Mouse (Mus musculus): ENCODE data around the gene B4gat1.

Gene B4gat1

GRCm38 (mm10) chr19:5036577-5036976 lies 2.0 kb upstream of the B4gat1 start:
- DNase-seq, result no peak

DNA sequence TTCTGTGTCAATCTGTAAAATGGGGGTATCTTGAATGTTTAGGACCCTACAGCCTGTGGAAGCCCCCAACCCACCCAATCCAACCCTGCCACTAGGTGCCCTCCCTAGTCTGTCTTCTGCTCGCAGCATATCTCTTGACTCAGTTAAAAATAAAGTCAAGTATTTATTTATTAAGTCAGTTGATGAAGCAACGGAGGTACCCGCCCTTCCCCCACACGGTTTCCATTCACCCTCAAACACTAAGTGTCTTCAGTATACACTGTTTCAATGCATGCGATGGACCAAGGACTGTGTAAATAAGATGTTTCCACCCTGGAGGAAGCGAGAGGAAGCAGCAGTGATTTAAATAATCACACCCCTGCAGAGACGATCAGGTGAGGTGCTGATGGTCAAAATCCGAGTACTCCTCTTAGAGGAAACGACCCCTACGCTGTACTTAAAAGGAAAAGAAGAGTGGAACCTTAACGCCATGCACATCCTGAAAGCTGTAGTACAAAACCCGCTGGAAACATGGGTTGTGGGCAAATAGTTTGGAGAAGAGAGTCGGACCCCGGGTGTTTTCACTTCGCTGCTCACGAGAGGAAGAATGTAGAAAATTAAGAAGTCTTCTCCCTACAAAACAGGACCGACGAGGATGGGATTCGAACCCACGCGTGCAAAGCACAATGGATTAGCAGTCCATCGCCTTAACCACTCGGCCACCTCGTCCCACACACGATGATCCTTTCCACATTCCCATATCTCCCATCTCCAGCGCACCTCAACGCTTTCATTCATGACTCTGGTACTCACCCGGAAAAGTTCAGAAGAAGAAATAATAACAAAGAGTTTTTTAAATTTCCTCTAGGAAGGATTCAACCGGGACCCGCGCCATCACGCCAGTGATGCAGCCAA lies 701 bp upstream of the B4gat1 start:
- peak; percentile 70 to 79 for DNase-seq

- peak in 1 of 2 experiments; percentile 39 for DNase-seq
These were observed 882 bp downstream of the B4gat1 start for GRCm38 (mm10) chr19:5039301-5040114.

DNA sequence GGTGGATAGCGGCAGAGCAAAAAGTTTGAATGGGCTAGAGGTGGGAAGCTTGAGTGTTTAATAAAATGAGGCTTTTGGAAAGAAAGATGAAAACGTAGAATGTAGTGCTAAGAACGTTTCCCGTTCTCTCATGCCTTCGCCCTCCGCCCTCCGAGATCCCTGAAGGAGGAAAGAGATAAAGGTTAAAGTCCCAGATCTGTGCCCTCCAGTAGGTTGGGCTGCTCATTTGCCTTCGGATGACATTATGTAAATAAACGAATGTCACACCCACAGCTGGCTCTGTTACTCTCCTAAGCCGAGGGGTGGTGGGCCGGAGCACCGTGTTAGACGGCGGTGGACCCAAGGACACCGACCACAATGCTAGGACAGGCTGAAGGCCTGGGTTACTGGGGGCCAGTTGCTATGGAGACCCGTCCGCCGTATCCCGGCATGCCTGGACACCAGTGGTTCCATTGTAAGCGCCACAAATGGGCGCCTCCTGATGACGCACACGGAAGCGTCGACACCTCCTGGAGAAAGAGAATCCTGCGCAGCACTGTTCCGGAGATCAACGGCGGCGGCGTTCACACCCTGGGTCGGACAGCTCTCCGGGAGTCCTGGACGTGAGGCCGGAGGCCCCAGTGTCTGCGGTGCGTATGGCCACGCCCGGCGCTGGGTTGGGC lies 2.4 kb downstream of the B4gat1 start, which contains the start of gene Brms1:
TSS of gene Brms1 (plus strand) at position 493 of the 662 bp plus-strand sequence.
- DNase-seq, result peak; percentile 90 to 91

DNA sequence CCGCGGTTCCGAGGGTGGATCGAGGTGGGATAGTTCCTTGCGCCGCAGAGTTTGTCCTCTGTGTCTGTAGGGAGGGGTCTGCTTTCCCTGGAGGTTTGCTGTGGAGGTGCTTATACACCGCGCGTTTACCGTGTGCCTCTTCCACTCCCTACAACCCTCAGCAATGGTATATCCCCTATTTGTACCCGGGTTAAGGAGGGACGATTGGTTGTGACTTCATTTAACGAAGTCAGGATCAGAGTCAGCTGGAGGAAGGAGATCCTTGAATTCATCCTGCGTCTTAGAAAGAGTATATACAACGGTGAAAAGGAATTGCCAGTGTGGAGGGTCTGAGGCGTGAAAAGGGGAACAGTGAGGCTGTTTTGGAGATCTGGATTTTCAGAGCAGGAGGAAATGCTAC lies 3.0 kb downstream of the B4gat1 start:
- DNase-seq, result no peak

- DNase-seq, result no peak
These were observed 6.9 kb downstream of the B4gat1 start for GRCm38 (mm10) chr19:5045531-5045930.

DNA sequence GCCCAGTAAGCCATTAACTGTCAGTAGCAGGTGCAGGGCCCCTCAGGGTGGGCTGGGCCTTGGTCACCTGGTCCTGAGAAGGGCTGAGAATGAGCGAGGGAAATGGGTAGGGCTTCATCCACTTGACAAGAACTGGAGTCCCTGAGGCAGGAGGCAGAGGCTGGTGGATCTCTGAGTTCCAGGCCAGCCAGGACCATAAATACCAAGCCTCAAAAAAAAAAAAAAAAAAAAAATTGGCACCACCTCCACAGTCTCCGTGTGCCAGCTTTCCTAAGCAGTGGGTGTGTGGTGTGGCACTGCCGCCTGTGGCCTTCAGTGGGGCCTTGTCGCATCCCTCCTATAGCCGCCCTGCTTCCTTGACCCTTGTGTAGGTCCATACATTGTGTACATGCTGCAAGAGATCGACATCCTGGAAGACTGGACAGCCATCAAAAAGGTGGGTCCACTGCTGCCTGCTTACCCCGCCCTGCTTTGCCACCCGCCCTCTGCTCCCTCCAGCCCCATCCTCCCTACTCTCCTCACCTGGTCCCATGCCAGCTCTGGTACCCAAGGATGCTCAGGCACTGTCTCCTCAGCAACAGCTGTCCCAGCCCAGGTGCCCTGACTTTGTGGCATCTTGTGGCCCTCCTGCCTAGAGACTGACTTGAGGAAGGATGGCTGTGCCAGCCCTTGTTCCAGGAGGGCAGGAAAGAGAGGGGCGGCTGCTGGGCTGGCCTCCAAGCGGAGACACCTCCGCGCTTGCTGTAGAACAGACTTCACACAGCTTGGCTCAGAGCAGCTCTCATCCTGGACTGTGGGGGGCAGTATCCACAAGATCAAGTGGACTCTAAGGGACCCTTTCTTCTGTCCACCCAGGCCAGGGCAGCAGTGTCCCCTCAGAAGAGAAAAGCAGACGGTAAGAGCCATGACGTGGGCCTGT lies 9.8 kb downstream of the B4gat1 start:
- DNase-seq, result no peak

DNA sequence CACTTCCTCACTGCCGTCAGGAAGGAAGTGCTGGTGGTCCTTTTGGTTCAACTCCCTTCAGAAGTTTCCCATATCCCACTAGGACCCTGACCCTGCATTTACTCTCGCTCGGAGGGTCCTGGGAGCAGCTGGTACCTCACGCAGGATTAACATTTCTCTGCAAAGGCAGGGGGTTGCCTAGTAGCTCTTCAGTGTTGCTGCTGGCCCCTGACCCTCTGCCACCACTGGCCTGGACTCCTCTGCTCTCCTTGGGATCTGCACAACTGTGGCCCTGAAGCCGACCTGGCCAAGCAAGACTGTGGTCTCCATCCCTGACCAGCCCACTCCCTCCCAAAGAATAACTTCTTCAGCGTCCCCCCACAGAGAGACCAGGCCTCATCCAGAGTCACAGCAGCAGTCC lies 10.7 kb downstream of the B4gat1 start:
- DNase-seq, result no peak

DNA sequence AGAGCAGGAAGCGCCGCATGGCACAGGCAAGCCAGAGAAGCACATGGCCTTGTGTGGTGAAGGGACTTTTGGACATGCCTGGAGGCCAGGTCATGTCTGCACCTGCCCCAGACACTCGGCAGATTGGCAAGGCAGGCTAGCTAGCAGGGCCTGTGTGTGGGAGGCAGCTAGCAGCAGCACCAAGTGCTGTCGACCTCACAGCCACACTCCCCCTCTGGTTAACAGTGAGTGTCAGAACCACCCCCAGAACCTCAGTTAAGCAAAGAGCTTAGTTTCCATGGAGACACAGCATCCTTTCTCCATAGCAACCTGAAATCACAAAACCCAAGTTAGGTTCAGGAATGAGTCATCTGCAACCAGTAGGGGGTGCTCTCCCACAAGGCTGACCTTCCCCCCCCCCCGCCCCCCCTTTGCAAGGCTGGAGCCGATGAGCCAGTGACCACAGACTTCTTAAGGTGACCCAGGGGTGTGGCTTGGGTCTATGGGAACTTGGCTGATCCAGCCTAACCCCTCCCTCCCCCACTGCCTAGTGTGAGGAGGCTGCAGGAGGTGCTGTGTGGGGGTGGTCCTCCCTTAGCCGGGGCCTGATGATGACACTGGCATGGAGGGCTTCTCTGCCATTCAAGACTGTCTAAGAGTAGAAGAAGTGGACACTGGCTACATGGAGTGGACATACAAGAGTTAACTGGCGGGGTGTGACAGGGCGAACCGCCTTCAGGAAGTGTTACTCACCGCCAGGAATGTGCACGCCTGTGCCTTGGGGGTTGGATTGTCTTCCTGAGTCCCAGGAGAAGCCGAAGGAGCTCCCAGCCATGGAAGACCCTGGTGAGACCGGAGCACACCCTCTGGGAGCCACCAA lies 11.7 kb downstream of the B4gat1 start, which contains the start of gene Rin1:
TSS of gene Rin1 (plus strand) at position 435 of the 859 bp plus-strand sequence.
- peak; percentile 46 to 48 for DNase-seq

- no peak for DNase-seq
These were observed 12.4 kb downstream of the B4gat1 start for GRCm38 (mm10) chr19:5051031-5051430.

- DNase-seq, result no peak
These were observed 12.9 kb downstream of the B4gat1 start for GRCm38 (mm10) chr19:5051515-5051914.

GRCm38 (mm10) chr19:5052166-5052822 lies 13.7 kb downstream of the B4gat1 start:
- DNase-seq, result no peak

DNA sequence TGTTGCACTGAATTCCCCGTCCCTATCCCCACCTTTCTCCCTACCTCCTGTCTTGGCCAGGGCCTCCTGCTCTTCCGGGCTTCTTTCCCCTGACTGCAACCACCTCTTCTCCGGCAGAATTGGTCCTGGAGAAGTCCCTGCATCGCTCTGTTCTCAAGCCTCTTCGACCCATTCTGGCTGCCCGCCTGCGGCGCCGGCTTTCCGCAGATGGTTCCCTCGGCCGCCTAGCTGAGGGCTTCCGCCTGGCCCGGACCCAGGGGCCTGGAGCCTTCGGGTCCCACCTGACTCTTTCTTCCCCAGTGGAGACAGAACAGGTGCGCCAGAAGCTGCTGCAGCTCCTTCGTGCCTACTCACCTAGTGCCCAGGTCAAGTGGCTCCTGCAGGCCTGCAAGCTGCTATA lies 14.2 kb downstream of the B4gat1 start:
- no peak for DNase-seq

DNA sequence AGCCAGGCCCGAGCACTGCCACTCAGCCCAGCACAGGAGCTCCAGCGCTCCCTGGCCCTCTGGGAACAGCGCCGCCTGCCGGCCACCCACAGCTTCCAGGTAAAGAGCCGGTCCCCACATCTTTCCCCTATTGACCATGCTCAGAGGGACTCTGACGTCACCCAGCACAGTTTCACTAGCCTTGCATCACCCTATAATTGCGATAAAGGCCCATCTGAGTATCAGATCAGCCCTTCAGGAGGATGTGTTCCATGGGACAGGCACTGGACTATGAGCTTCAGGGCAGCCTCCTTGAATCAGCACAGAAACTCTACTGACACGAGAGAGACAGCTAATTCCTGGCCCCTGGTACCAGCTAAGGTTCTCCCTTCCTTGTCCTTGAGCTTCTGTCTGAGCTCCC lies 15.3 kb downstream of the B4gat1 start:
- DNase-seq, result peak in 1 of 2 experiments; percentile 38

DNA sequence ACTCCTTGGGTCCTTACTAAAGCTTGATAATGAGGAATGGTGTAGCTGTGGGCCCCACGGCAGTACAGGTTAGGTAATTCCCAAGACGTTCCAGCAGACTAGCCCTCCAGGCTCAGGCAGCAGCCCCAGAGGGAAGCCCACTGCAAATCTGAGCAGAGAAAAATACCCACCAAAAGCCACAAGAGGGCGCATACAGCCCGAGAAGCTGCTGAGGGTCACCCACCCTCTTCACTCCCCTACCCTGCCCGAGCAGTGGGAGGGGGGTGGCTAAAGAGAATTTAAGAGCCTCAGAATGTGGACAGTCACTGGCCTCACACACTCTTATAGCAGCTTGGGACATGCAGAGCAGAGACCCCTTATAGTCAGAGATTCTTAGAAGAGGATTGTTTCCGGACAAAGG lies 17.6 kb downstream of the B4gat1 start:
- DNase-seq, result peak in 1 of 2 experiments; percentile 20

DNA sequence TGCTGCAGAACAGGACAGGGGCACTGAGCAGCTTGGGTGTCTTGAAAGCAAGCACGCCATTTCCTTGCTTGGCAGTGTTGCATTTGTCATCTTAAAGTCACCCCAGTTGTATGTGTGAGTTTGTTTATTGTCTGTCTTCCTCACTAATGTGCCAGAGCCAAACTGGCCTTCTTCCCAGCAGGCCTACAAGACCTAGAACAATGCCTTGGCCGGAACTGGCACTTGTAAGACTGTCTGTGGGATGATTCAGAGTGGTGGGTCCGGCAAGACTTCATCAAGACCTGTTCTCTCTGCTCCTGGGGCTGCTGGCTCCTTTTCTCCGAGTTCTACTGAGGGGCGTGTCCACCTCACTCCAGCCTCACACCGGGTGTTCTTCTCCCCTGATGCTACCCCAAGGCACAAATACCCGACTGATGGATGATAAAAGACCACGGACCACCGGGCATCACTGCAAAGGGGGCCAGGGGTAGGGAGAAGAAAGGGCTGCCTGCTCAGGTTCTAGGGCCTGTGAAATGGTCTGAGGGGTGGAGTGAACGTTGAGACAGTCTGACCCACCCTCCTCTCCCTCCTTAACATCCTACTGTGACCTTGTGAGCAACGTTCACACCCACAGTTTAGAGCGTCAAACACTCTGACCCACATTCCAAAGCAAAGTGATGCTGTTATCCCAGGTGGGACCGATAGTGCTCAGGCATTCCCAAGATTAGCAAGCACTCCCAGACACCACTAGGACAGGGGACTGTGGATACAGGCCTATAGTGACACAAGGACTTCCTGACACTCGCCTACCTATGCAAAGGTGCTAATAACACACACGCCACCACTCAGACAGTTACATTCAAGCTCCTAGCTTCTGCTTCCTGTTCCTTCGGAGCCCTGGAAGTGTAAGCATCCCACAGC lies 19.5 kb downstream of the B4gat1 start:
- DNase-seq, result no peak

- DNase-seq, result no peak
These were observed 20.5 kb downstream of the B4gat1 start for GRCm38 (mm10) chr19:5058801-5059771.
